Mouse (Mus musculus) left cerebral cortex, postnatal 36 days (tissue): ENCODE measurements around the gene Pde4a. TPM values are rescaled to one million over a fixed set of nuclear protein-coding genes. Genes with fewer than 3 reads are reported as not detected.
A peak's percentile ranks its signal among the peaks of the same experiment; 100 is the strongest.

ENCODE experiments used
- DNase-seq, 2 experiments: peaks; one replicate each; pipeline ENCODE4 v3.0.0; 2021 to 2022; ENCODE audit warnings: low spot score in 2 of 2, mixed read lengths in 1 of 2
- intact Hi-C: fragments of 180-260 bp; cut with DNase I; formaldehyde crosslinking; loops from one replicate; pipeline ENCODE4 v1.15.1; 2025
- total RNA-seq, 2 experiments: library from RNA; stranded (reverse); gene quantifications; 2 replicates each; pipeline ENCODE4 v1.2.3; 2021

Pde4a gene
- total RNA-seq, 2 experiments from 2014 or later = 94.8 to 98.7 TPM

- DNase-seq = no peak
- intact Hi-C loops = loop anchor here (2.0 kb wide), 1 partner anchor 16 kb away; no protein-coding TSS in a partner anchor
Observed at GRCm38 (mm10) chr9:21169157-21169556, 3.6 kb downstream of the Pde4a start.

- intact Hi-C loops = no loop called here
- no peak for DNase-seq
Observed at GRCm38 (mm10) chr9:21172364-21172763, 6.8 kb downstream of the Pde4a start.

GRCm38 (mm10) chr9:21180402-21180801 lies 14.9 kb downstream of the Pde4a start:
- intact Hi-C loops = no loop called here
- DNase-seq = no peak

- no peak for DNase-seq
- intact Hi-C loops = no loop called here
Observed at GRCm38 (mm10) chr9:21180841-21181240, 15.3 kb downstream of the Pde4a start.

- intact Hi-C loops = no loop called here
- no peak for DNase-seq
Observed at GRCm38 (mm10) chr9:21181421-21182220, 16.1 kb downstream of the Pde4a start.

- intact Hi-C loops = no loop called here
- no peak for DNase-seq
Observed at GRCm38 (mm10) chr9:21183421-21183820, 17.9 kb downstream of the Pde4a start.

GRCm38 (mm10) chr9:21183905-21184413 lies 18.4 kb downstream of the Pde4a start:
- DNase-seq = peak in 1 of 2 experiments; percentile 23
- intact Hi-C loops = no loop called here

GRCm38 (mm10) chr9:21184733-21185132 lies 19.2 kb downstream of the Pde4a start:
- intact Hi-C loops = no loop called here
- DNase-seq = no peak

GRCm38 (mm10) chr9:21185436-21185835 lies 19.9 kb downstream of the Pde4a start:
- intact Hi-C loops = no loop called here

GRCm38 (mm10) chr9:21189905-21190304 lies 24.4 kb downstream of the Pde4a start:
- intact Hi-C loops = no loop called here
- DNase-seq = no peak

More at GRCm38 (mm10) chr9:21185436-21185835, 19.9 kb downstream of the Pde4a start:
- DNase-seq = no peak

- intact Hi-C loops = no loop called here
- DNase-seq = no peak
Observed at GRCm38 (mm10) chr9:21190670-21191069, 25.2 kb downstream of the Pde4a start.

GRCm38 (mm10) chr9:21193786-21194185 lies 28.3 kb downstream of the Pde4a start:
- no peak for DNase-seq
- intact Hi-C loops = no loop called here

GRCm38 (mm10) chr9:21194787-21195493 lies 29.4 kb downstream of the Pde4a start:
- intact Hi-C loops = loop anchor here (5.0 kb wide), 1 partner anchor 33 kb away; no protein-coding TSS in a partner anchor
- no peak for DNase-seq

GRCm38 (mm10) chr9:21195736-21196505 lies 30.4 kb downstream of the Pde4a start:
- intact Hi-C loops = loop anchor here (5.0 kb wide), 1 partner anchor 34 kb away; no protein-coding TSS in a partner anchor
- peak; percentile 66 to 67 for DNase-seq

GRCm38 (mm10) chr9:21196521-21197433 lies 31.3 kb downstream of the Pde4a start:
- DNase-seq = peak; percentile 61 to 73
- intact Hi-C loops = loop anchor here (5.0 kb wide), 1 partner anchor 34 kb away; no protein-coding TSS in a partner anchor

- DNase-seq = peak; percentile 72 to 79
- intact Hi-C loops = loop anchor here (5.0 kb wide), 1 partner anchor 36 kb away; no protein-coding TSS in a partner anchor
Observed at GRCm38 (mm10) chr9:21197981-21198380, 32.5 kb downstream of the Pde4a start.

- intact Hi-C loops = loop anchor here (5.0 kb wide), 1 partner anchor 37 kb away; no protein-coding TSS in a partner anchor
- DNase-seq = no peak
Observed at GRCm38 (mm10) chr9:21198960-21199359, 33.4 kb downstream of the Pde4a start.

GRCm38 (mm10) chr9:21204156-21204527 lies 38.6 kb downstream of the Pde4a start:
- intact Hi-C loops = no loop called here
- DNase-seq = no peak
